Comparison of ENCODE assay signal across 8 mouse cellular contexts in genomic region chr8:45454426-45454825, GRCm38 (mm10). TPM values are rescaled to one million over a fixed set of nuclear protein-coding genes. Genes with fewer than 3 reads are reported as not detected.
DNase-seq lines count a peak whose midpoint lies in the region; ATAC-seq and TF ChIP-seq lines count a peak whose summit lies in the region.

No protein-coding gene starts in this region.

- peak; percentile 13 for TF ChIP-seq CTCF in ES-Bruce4 (IDR thresholded peaks at IDR 0.05; ENCODE audit: low read depth, low read length)
- TF ChIP-seq CTCF in kidney, postnatal 0 days (IDR thresholded peaks at IDR 0.05; ENCODE audit: low read depth) = peak; percentile 95

- 69% methylated on average over 6 of the region's 6 CpGs for WGBS in embryonic facial prominence, embryonic 10.5 days
- WGBS in heart, embryonic 16.5 days = 53% methylated on average over 6 of the region's 6 CpGs
- 62% methylated on average over 6 of the region's 6 CpGs for WGBS in kidney, postnatal 0 days
- WGBS in limb, embryonic 14.5 days = 66% methylated on average over 6 of the region's 6 CpGs
- 71% methylated on average over 6 of the region's 6 CpGs for WGBS in neural tube, embryonic 14.5 days

- no peak overlapping the region for H3K4me2 ChIP-seq in heart, embryonic 16.5 days (ENCODE audit: low read depth, low read length)
- H3K4me2 ChIP-seq in kidney, postnatal 0 days (ENCODE audit: low read length) = no peak overlapping the region
- no peak overlapping the region for H3K4me2 ChIP-seq in limb, embryonic 14.5 days (replicated peaks; ENCODE audit: low read depth, low read length, severe bottlenecking)
- no peak overlapping the region for H3K4me2 ChIP-seq in neural tube, embryonic 14.5 days (ENCODE audit: low read depth, low read length)

- no peaks in the 10 kb centered on the region for H3K9me3 ChIP-seq in ES-Bruce4 (replicated peaks; ENCODE audit: control insufficient read depth, insufficient read depth, low read length, poor library complexity, severe bottlenecking)
- H3K9me3 ChIP-seq in embryonic facial prominence, embryonic 10.5 days = no peaks in the 10 kb centered on the region
- 0 out of 2 replicates have a peak, but pooled peaks cover 3% of the 10 kb centered on the region for H3K9me3 ChIP-seq in heart, embryonic 16.5 days (replicated peaks; ENCODE audit: control insufficient read depth, low read length)
- H3K9me3 ChIP-seq in kidney, postnatal 0 days (replicated peaks; ENCODE audit: low read length) = 0 out of 2 replicates have a peak, but pooled peaks cover 4% of the 10 kb centered on the region
- H3K9me3 ChIP-seq in limb, embryonic 14.5 days (ENCODE audit: control insufficient read depth, low read length) = no peaks in the 10 kb centered on the region
- no peaks in the 10 kb centered on the region for H3K9me3 ChIP-seq in neural tube, embryonic 14.5 days (ENCODE audit: control insufficient read depth, low read length)

- TF ChIP-seq EP300 in ES-Bruce4 (IDR thresholded peaks at IDR 0.05; ENCODE audit: insufficient read depth, low read depth, low read length) = no peak

- no peaks in the 10 kb centered on the region for H3K36me3 ChIP-seq in ES-Bruce4 (ENCODE audit: control insufficient read depth, insufficient read depth, low read length, poor library complexity, severe bottlenecking)
- H3K36me3 ChIP-seq in embryonic facial prominence, embryonic 10.5 days (replicated peaks) = no peaks in the 10 kb centered on the region
- no peaks in the 10 kb centered on the region for H3K36me3 ChIP-seq in heart, embryonic 16.5 days (ENCODE audit: control insufficient read depth, insufficient read depth)
- H3K36me3 ChIP-seq in kidney, postnatal 0 days (ENCODE audit: insufficient read depth, low read length) = no peaks in the 10 kb centered on the region
- no peaks in the 10 kb centered on the region for H3K36me3 ChIP-seq in limb, embryonic 14.5 days (ENCODE audit: control insufficient read depth, insufficient read depth, low read length)
- no peaks in the 10 kb centered on the region for H3K36me3 ChIP-seq in neural tube, embryonic 14.5 days (ENCODE audit: control insufficient read depth, insufficient read depth, low read length)

- no peak overlapping the region for H3K4me3 ChIP-seq in ES-Bruce4 (ENCODE audit: low read depth, low read length)
- no peak overlapping the region for H3K4me3 ChIP-seq in embryonic facial prominence, embryonic 10.5 days
- no peak overlapping the region for H3K4me3 ChIP-seq in heart, embryonic 16.5 days (ENCODE audit: low read length)
- H3K4me3 ChIP-seq in kidney, postnatal 0 days (replicated peaks; ENCODE audit: low read depth, low read length) = no peak overlapping the region
- H3K4me3 ChIP-seq in limb, embryonic 14.5 days (replicated peaks; ENCODE audit: low read length) = no peak overlapping the region
- H3K4me3 ChIP-seq in neural tube, embryonic 14.5 days (ENCODE audit: low read depth, low read length) = no peak overlapping the region

- H3K27me3 ChIP-seq in ES-Bruce4 (ENCODE audit: control insufficient read depth, insufficient read depth, low read length, poor library complexity, severe bottlenecking) = no peaks in the 10 kb centered on the region
- H3K27me3 ChIP-seq in embryonic facial prominence, embryonic 10.5 days (replicated peaks; ENCODE audit: low read depth, poor library complexity, severe bottlenecking) = no peaks in the 10 kb centered on the region
- H3K27me3 ChIP-seq in heart, embryonic 16.5 days (ENCODE audit: control insufficient read depth, insufficient read depth, low read length) = no peaks in the 10 kb centered on the region
- no peaks in the 10 kb centered on the region for H3K27me3 ChIP-seq in kidney, postnatal 0 days (ENCODE audit: insufficient read depth, low read length)
- no peaks in the 10 kb centered on the region for H3K27me3 ChIP-seq in limb, embryonic 14.5 days (ENCODE audit: control insufficient read depth, insufficient read depth, low read length)
- no peaks in the 10 kb centered on the region for H3K27me3 ChIP-seq in neural tube, embryonic 14.5 days (ENCODE audit: control insufficient read depth, insufficient read depth, low read length)

- no peak overlapping the region for H3K9ac ChIP-seq in ES-Bruce4 (ENCODE audit: low read depth, poor library complexity, severe bottlenecking)
- H3K9ac ChIP-seq in heart, embryonic 16.5 days (ENCODE audit: low read length) = no peak overlapping the region
- no peak overlapping the region for H3K9ac ChIP-seq in kidney, postnatal 0 days (ENCODE audit: low read depth, low read length)
- H3K9ac ChIP-seq in limb, embryonic 14.5 days (ENCODE audit: low read depth, low read length, severe bottlenecking) = no peak overlapping the region
- no peak overlapping the region for H3K9ac ChIP-seq in neural tube, embryonic 14.5 days (replicated peaks; ENCODE audit: low read depth, low read length)

- no peaks in the 10 kb centered on the region for H3K4me1 ChIP-seq in ES-Bruce4 (ENCODE audit: control insufficient read depth, insufficient read depth, low read length)
- no peaks in the 10 kb centered on the region for H3K4me1 ChIP-seq in embryonic facial prominence, embryonic 10.5 days
- peaks cover 3% of the 10 kb centered on the region for H3K4me1 ChIP-seq in heart, embryonic 16.5 days (ENCODE audit: control insufficient read depth, insufficient read depth, low read length)
- no peaks in the 10 kb centered on the region for H3K4me1 ChIP-seq in kidney, postnatal 0 days (replicated peaks; ENCODE audit: insufficient read depth, low read length)
- no peaks in the 10 kb centered on the region for H3K4me1 ChIP-seq in limb, embryonic 14.5 days (ENCODE audit: control insufficient read depth, insufficient read depth, low read length)
- H3K4me1 ChIP-seq in neural tube, embryonic 14.5 days (ENCODE audit: control insufficient read depth, insufficient read depth, low read length) = no peaks in the 10 kb centered on the region

- peak; percentile 58 for DNase-seq in adrenal gland, postnatal 14 days
- DNase-seq in embryonic facial prominence, embryonic 10.5 days (ENCODE audit: low spot score) = peak; percentile 36
- DNase-seq in kidney, postnatal 0 days (ENCODE audit: low spot score) = peak; percentile 95
- peak; percentile 85 for DNase-seq in limb, embryonic 14.5 days (ENCODE audit: low spot score)
- DNase-seq in spleen, adult 12 weeks (ENCODE audit: low spot score) = no peak

- H3K27ac ChIP-seq in ES-Bruce4 (ENCODE audit: insufficient read depth, low read length) = no peak overlapping the region
- H3K27ac ChIP-seq in embryonic facial prominence, embryonic 10.5 days (replicated peaks) = no peak overlapping the region
- no peak overlapping the region for H3K27ac ChIP-seq in heart, embryonic 16.5 days (ENCODE audit: low read length)
- no peak overlapping the region for H3K27ac ChIP-seq in kidney, postnatal 0 days
- no peak overlapping the region for H3K27ac ChIP-seq in limb, embryonic 14.5 days (replicated peaks; ENCODE audit: low read depth, low read length)
- H3K27ac ChIP-seq in neural tube, embryonic 14.5 days (ENCODE audit: low read depth, low read length) = no peak overlapping the region

- TF ChIP-seq POLR2A in ES-Bruce4 (IDR thresholded peaks at IDR 0.05; ENCODE audit: insufficient read depth, low read length) = no peak
- no peak for TF ChIP-seq POLR2A in limb, embryonic 14.5 days (IDR thresholded peaks at IDR 0.05; ENCODE audit: borderline replicate concordance, extremely low read depth, insufficient read depth, insufficient read length)

- ATAC-seq in heart, embryonic 16.5 days (replicated peaks; ENCODE audit: extremely low read depth, insufficient read depth, low FRiP score) = peak; percentile 58
- ATAC-seq in kidney, postnatal 0 days (replicated peaks; ENCODE audit: low FRiP score, low read depth) = peak; percentile 68; the same call in 1 of the 2 replicates
- peak; percentile 75 for ATAC-seq in limb, embryonic 14.5 days (ENCODE audit: low FRiP score, low read depth)
- peak; percentile 91 for ATAC-seq in neural tube, embryonic 14.5 days (ENCODE audit: low read depth)

RNA-seq across cellular contexts. Expression of gene Tlr3, which starts 43.5 kb away (rescaled TPM):
- 0.53 and 2.0 TPM in 2 replicates for polyA plus RNA-seq in ES-Bruce4 (2011; ENCODE audit: insufficient read depth, insufficient read length, low read depth, missing spikeins)
- 7.1 and 7.3 TPM in 2 replicates for total RNA-seq in adrenal gland, postnatal 14 days (2021)
- 0.70 and 0.80 TPM in 2 replicates for polyA plus RNA-seq in embryonic facial prominence, embryonic 10.5 days (2016; fragmentation: Nextera tagmentation; extraction: Ambion mirVana)
- 2.0 and 3.2 TPM in 2 replicates for polyA plus RNA-seq in heart, embryonic 16.5 days (2015; fragmentation: Nextera tagmentation; extraction: Ambion mirVana)
- polyA plus RNA-seq in kidney, postnatal 0 days (2015; fragmentation: Nextera tagmentation; extraction: Ambion mirVana) = 4.6 and 4.7 TPM in 2 replicates
- 0.81 and 1.4 TPM in 2 replicates for polyA plus RNA-seq in limb, embryonic 14.5 days (2012; rRNA removed)
- 1.5 and 2.5 TPM in 2 replicates for polyA plus RNA-seq in limb, embryonic 14.5 days (2014; fragmentation: Nextera tagmentation; extraction: Ambion mirVana)
- polyA plus RNA-seq in neural tube, embryonic 14.5 days (2014; fragmentation: Nextera tagmentation; extraction: Ambion mirVana) = 0.75 and 0.89 TPM in 2 replicates

RNA-seq across cellular contexts. Expression of gene Sorbs2, which starts 53.2 kb away (rescaled TPM):
- 2.8 and 3.5 TPM in 2 replicates for polyA plus RNA-seq in ES-Bruce4 (2011; ENCODE audit: insufficient read depth, insufficient read length, low read depth, missing spikeins)
- 89.2 and 106 TPM in 2 replicates for total RNA-seq in adrenal gland, postnatal 14 days (2021)
- 23.8 and 25.2 TPM in 2 replicates for polyA plus RNA-seq in embryonic facial prominence, embryonic 10.5 days (2016; fragmentation: Nextera tagmentation; extraction: Ambion mirVana)
- 316 and 349 TPM in 2 replicates for polyA plus RNA-seq in heart, embryonic 16.5 days (2015; fragmentation: Nextera tagmentation; extraction: Ambion mirVana)
- 41.6 and 45.5 TPM in 2 replicates for polyA plus RNA-seq in kidney, postnatal 0 days (2015; fragmentation: Nextera tagmentation; extraction: Ambion mirVana)
- polyA plus RNA-seq in limb, embryonic 14.5 days (2012; rRNA removed) = 52.7 and 63.3 TPM in 2 replicates
- 54.1 and 60.6 TPM in 2 replicates for polyA plus RNA-seq in limb, embryonic 14.5 days (2014; fragmentation: Nextera tagmentation; extraction: Ambion mirVana)
- polyA plus RNA-seq in neural tube, embryonic 14.5 days (2014; fragmentation: Nextera tagmentation; extraction: Ambion mirVana) = 76.2 and 83.2 TPM in 2 replicates
